Mouse (Mus musculus): Measurements from ENCODE around the gene Pacrg. TPM values are rescaled to one million over a fixed set of nuclear protein-coding genes. Genes with fewer than 3 reads are reported as not detected.

Pacrg gene
- polyA plus RNA-seq, 1 experiment, result 5.5 TPM

DNA sequence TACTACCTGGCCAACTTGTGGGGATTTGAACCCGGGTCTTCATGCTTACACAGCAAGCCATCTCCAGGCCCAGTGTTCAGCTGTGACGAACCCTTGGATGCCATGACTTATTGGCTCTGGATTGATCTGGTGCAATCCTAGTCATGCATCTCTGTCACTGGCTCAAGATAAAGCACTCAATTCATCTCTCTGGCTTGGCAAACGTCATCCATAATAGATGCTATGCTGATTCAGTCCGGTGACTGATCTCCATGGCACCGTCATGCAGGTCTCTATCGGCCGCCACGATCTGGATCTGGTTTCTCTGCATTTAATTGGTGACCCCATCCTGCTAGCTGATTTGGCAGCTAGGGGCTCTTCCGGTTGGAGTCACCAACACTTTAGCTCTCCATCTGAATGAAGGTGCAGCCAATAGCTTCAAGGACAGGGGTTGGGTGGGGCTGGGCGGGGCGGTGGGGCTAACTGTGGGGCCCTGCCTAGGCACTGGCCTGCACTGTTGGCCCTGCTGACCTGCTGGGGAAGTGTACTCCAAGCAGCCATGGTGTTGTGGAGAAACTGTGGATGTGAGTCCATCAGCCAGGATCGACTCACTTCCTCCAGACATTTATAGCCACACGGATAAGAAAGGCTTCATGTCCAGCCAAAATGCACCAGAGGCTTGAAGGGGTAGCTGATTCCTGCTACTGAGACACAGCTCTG lies 470.0 kb downstream of the Pacrg start:
- Histone ChIP-seq H3K27me3 (ENCODE audit: control insufficient read depth, insufficient read depth, insufficient read length) (no peaks in the 10 kb centered on the region), H3K79me3 (ENCODE audit: low read depth) (no peaks in the 10 kb centered on the region), H3K79me2 (ENCODE audit: control insufficient read depth, insufficient read depth) (no peaks in the 10 kb centered on the region), H3ac (ENCODE audit: control insufficient read depth, insufficient read length, low read depth) (no peak overlapping the region), H3K36me3 (ENCODE audit: control insufficient read depth, insufficient read depth) (no peaks in the 10 kb centered on the region), H3K4me3 (ENCODE audit: insufficient read depth, poor library complexity, severe bottlenecking) (no peak overlapping the region)
- TF ChIP-seq FOSL1 (IDR thresholded peaks at IDR 0.05; ENCODE audit: insufficient read depth, low read length, poor library complexity, severe bottlenecking), result no peak
- TF ChIP-seq CEBPB (IDR thresholded peaks at IDR 0.05; ENCODE audit: low read depth), result no peak
- TF ChIP-seq MAX (IDR thresholded peaks at IDR 0.05), result no peak
- no peak for TF ChIP-seq CTCF (IDR thresholded peaks at IDR 0.05; ENCODE audit: control insufficient read depth, insufficient read depth, insufficient read length)
- TF ChIP-seq MYOG (IDR thresholded peaks at IDR 0.05; ENCODE audit: control insufficient read depth, extremely low read depth, insufficient read length), result no peak
- TF ChIP-seq MYOD1 (IDR thresholded peaks at IDR 0.05; ENCODE audit: control insufficient read depth, insufficient read length, low read depth), result no peak
- no peak for TF ChIP-seq USF1 (IDR thresholded peaks at IDR 0.05; ENCODE audit: low read depth)

GRCm38 (mm10) chr17:10367044-10367443 lies 473.1 kb downstream of the Pacrg start:
- H3ac ChIP-seq (ENCODE audit: control insufficient read depth, insufficient read length, low read depth), result no peak overlapping the region

DNA sequence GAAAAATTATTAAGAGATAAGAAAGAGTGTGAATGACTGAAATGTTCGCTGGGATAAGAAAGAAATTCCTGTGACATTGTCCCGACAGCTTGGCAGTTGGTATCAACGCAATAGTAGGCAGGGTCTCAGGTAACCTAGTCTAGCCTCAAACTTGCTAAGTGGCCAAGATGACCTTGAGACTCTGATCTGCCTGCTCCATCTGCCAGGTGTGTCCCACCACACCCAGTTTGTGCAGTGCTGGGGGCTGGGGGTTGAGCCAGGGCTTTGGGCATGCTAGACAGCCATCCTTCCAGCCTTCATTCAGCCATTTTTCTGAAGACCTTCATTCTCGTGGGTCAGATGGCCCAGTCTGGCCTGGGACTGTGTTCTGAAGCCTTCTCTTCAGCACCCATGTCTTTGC lies 473.5 kb downstream of the Pacrg start:
- Histone ChIP-seq H3K79me3 (ENCODE audit: low read depth) (no peaks in the 10 kb centered on the region), H3K36me3 (ENCODE audit: control insufficient read depth, insufficient read depth) (no peaks in the 10 kb centered on the region), H3K27me3 (ENCODE audit: control insufficient read depth, insufficient read depth, insufficient read length) (no peaks in the 10 kb centered on the region), H3ac (ENCODE audit: control insufficient read depth, insufficient read length, low read depth) (no peak overlapping the region), H3K4me3 (ENCODE audit: insufficient read depth, poor library complexity, severe bottlenecking) (no peak overlapping the region), H3K79me2 (ENCODE audit: control insufficient read depth, insufficient read depth) (no peaks in the 10 kb centered on the region)
- TF ChIP-seq FOSL1 (IDR thresholded peaks at IDR 0.05; ENCODE audit: insufficient read depth, low read length, poor library complexity, severe bottlenecking), result no peak
- TF ChIP-seq MYOG (IDR thresholded peaks at IDR 0.05; ENCODE audit: control insufficient read depth, extremely low read depth, insufficient read length), result no peak
- TF ChIP-seq MAX (IDR thresholded peaks at IDR 0.05), result no peak
- no peak for TF ChIP-seq USF1 (IDR thresholded peaks at IDR 0.05; ENCODE audit: low read depth)
- TF ChIP-seq MYOD1 (IDR thresholded peaks at IDR 0.05; ENCODE audit: control insufficient read depth, insufficient read length, low read depth), result no peak
- TF ChIP-seq CTCF (IDR thresholded peaks at IDR 0.05; ENCODE audit: control insufficient read depth, insufficient read depth, insufficient read length), result no peak
- no peak for TF ChIP-seq CEBPB (IDR thresholded peaks at IDR 0.05; ENCODE audit: low read depth)

More at GRCm38 (mm10) chr17:10367044-10367443, 473.1 kb downstream of the Pacrg start:
- no peaks in the 10 kb centered on the region for H3K36me3 ChIP-seq (ENCODE audit: control insufficient read depth, insufficient read depth)
- H3K27me3 ChIP-seq (ENCODE audit: control insufficient read depth, insufficient read depth, insufficient read length), result no peaks in the 10 kb centered on the region
- no peaks in the 10 kb centered on the region for H3K79me2 ChIP-seq (ENCODE audit: control insufficient read depth, insufficient read depth)
- no peak for TF ChIP-seq CEBPB (IDR thresholded peaks at IDR 0.05; ENCODE audit: low read depth)
- no peak for TF ChIP-seq FOSL1 (IDR thresholded peaks at IDR 0.05; ENCODE audit: insufficient read depth, low read length, poor library complexity, severe bottlenecking)
- no peak for TF ChIP-seq CTCF (IDR thresholded peaks at IDR 0.05; ENCODE audit: control insufficient read depth, insufficient read depth, insufficient read length)
- TF ChIP-seq USF1 (IDR thresholded peaks at IDR 0.05; ENCODE audit: low read depth), result no peak
- no peak for TF ChIP-seq MYOG (IDR thresholded peaks at IDR 0.05; ENCODE audit: control insufficient read depth, extremely low read depth, insufficient read length)
- no peak for TF ChIP-seq MAX (IDR thresholded peaks at IDR 0.05)
- TF ChIP-seq MYOD1 (IDR thresholded peaks at IDR 0.05; ENCODE audit: control insufficient read depth, insufficient read length, low read depth), result no peak
- no peaks in the 10 kb centered on the region for H3K79me3 ChIP-seq (ENCODE audit: low read depth)
- no peak overlapping the region for H3K4me3 ChIP-seq (ENCODE audit: insufficient read depth, poor library complexity, severe bottlenecking)

- TF ChIP-seq MAX (IDR thresholded peaks at IDR 0.05), result no peak
- no peak for TF ChIP-seq USF1 (IDR thresholded peaks at IDR 0.05; ENCODE audit: low read depth)
- TF ChIP-seq CEBPB (IDR thresholded peaks at IDR 0.05; ENCODE audit: low read depth), result no peak
- TF ChIP-seq FOSL1 (IDR thresholded peaks at IDR 0.05; ENCODE audit: insufficient read depth, low read length, poor library complexity, severe bottlenecking), result no peak
- no peak for TF ChIP-seq MYOD1 (IDR thresholded peaks at IDR 0.05; ENCODE audit: control insufficient read depth, insufficient read length, low read depth)
- no peak for TF ChIP-seq CTCF (IDR thresholded peaks at IDR 0.05; ENCODE audit: control insufficient read depth, insufficient read depth, insufficient read length)
- no peak for TF ChIP-seq MYOG (IDR thresholded peaks at IDR 0.05; ENCODE audit: control insufficient read depth, extremely low read depth, insufficient read length)
- Histone ChIP-seq H3K79me3 (ENCODE audit: low read depth) (no peaks in the 10 kb centered on the region), H3K27me3 (ENCODE audit: control insufficient read depth, insufficient read depth, insufficient read length) (no peaks in the 10 kb centered on the region), H3ac (ENCODE audit: control insufficient read depth, insufficient read length, low read depth) (no peak overlapping the region), H3K79me2 (ENCODE audit: control insufficient read depth, insufficient read depth) (no peaks in the 10 kb centered on the region), H3K4me3 (ENCODE audit: insufficient read depth, poor library complexity, severe bottlenecking) (no peak overlapping the region), H3K36me3 (ENCODE audit: control insufficient read depth, insufficient read depth) (no peaks in the 10 kb centered on the region)
Observed at GRCm38 (mm10) chr17:10365501-10366482, 474.3 kb downstream of the Pacrg start.

DNA sequence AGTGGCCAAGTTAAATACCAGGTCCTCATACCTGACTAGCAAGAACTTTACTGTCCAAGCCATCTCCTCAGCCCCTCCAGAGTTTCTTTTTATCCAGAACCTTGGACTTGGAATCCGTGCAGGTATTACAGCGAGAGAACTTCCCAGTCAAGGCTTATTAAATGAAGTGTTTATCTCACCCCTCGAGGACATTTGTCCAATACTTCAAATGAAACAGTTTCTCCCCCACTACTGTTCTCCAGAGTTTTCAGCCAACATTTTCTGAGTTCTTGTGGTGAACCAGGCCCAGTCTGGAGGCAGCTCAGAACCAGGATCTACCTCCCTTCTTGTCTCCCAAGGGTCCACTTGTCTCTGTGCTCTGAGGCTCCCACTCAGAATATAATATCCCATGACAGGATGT lies 477.0 kb downstream of the Pacrg start:
- no peak for TF ChIP-seq MYOG (IDR thresholded peaks at IDR 0.05; ENCODE audit: control insufficient read depth, extremely low read depth, insufficient read length)
- no peak for TF ChIP-seq MAX (IDR thresholded peaks at IDR 0.05)
- no peak for TF ChIP-seq FOSL1 (IDR thresholded peaks at IDR 0.05; ENCODE audit: insufficient read depth, low read length, poor library complexity, severe bottlenecking)
- TF ChIP-seq CEBPB (IDR thresholded peaks at IDR 0.05; ENCODE audit: low read depth), result no peak
- TF ChIP-seq USF1 (IDR thresholded peaks at IDR 0.05; ENCODE audit: low read depth), result no peak
- no peak for TF ChIP-seq CTCF (IDR thresholded peaks at IDR 0.05; ENCODE audit: control insufficient read depth, insufficient read depth, insufficient read length)
- no peak for TF ChIP-seq MYOD1 (IDR thresholded peaks at IDR 0.05; ENCODE audit: control insufficient read depth, insufficient read length, low read depth)
- H3ac ChIP-seq (ENCODE audit: control insufficient read depth, insufficient read length, low read depth), result no peak overlapping the region
- H3K79me2 ChIP-seq (ENCODE audit: control insufficient read depth, insufficient read depth), result no peaks in the 10 kb centered on the region
- no peak overlapping the region for H3K4me3 ChIP-seq (ENCODE audit: insufficient read depth, poor library complexity, severe bottlenecking)
- H3K27me3 ChIP-seq (ENCODE audit: control insufficient read depth, insufficient read depth, insufficient read length), result no peaks in the 10 kb centered on the region
- H3K79me3 ChIP-seq (ENCODE audit: low read depth), result no peaks in the 10 kb centered on the region
- no peaks in the 10 kb centered on the region for H3K36me3 ChIP-seq (ENCODE audit: control insufficient read depth, insufficient read depth)
